Mouse (Mus musculus): ENCODE measurements at regions not wholly inside any gene's neighbourhood (a gene's known extent, or its start where the extent isn't known, plus 50 kb on each side); places are given as distances from the start of the nearest gene placed in this dataset.

DNA sequence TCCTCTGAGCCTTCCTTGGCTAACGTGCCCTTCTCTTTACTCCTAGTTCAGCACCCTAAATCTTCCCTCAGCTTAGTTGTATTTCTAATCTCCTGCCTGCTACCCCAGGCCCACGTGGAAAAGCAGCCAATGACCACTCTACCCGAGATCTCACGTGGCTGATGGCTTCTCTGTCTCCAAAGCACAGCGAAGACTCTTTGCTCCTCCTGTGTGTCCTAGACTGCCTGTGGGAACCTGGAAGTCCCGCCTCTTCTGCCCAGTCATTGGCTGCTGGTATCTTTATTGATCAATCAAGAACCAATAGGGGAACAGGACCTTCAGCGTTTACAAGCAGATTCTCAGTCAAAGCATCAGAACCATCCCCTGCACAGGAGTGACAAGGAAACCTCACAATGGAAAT, 54.8 kb downstream of the Gm19935 start:
- intact Hi-C loops (cut with DNase I), result no loop called here
- no peak for DNase-seq (ENCODE audit: low spot score)

DNA sequence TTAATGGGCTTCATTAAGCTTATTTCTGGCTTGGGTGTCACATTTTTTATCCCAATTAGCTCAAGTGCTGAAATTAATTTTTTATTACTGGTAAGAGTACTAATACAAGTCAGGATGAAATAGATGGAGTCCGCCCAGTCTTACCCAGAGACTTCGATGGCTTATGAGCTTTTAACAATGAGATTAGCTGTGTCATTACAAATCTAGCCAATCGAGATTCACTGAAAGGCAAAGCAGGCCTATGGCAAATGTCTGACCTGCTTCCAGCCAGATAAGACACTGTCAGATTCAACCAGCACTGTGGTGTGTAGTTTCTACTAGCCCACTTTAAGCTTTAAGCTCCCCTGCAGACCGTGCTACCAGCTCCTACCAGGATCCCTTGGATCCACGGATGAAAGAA, 55.2 kb downstream of the Gm19935 start:
- intact Hi-C loops (cut with DNase I), result no loop called here
- no peak for DNase-seq (ENCODE audit: low spot score)

DNA sequence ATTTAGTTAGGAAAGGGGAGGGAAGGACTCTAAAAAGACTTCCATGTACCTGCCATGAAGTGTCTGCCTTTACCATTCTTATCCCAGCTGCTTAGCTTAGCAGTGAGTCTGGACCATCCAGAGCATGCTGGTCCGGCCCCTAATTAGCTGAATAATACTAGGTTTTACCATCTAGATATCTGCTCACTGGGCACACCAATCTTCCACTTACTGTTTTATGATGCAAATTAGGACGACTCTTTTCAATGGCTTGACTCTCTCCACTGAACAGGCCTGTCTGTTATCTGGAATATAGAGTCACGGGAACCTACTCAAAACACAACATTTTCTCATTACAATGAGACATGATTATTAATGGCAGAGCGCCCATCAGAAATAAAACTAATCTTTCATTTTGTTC, 55.7 kb downstream of the Gm19935 start:
- no peak for DNase-seq (ENCODE audit: low spot score)
- intact Hi-C loops (cut with DNase I), result no loop called here

DNA sequence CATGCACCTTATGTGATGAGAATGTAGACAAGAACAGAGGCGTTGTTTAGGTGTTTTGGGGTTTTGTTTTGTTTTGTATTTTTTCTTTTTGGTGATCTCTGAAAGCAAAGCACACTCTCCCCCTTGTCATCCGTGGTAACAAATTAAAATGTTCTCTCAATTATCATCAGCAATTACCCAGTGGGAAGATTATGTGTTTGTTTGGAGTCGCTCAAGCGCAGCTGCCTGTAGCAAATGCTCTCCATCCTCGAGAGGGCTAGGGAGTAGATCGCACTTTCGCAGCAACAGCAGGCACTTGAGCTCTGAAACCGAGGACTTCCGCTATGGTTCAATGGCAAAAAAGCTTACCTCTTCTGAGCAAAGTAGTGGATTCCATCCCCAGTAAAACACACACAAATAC, 57.7 kb downstream of the Gm19935 start:
- intact Hi-C loops (cut with DNase I), result no loop called here
- DNase-seq (ENCODE audit: low spot score), result no peak

DNA sequence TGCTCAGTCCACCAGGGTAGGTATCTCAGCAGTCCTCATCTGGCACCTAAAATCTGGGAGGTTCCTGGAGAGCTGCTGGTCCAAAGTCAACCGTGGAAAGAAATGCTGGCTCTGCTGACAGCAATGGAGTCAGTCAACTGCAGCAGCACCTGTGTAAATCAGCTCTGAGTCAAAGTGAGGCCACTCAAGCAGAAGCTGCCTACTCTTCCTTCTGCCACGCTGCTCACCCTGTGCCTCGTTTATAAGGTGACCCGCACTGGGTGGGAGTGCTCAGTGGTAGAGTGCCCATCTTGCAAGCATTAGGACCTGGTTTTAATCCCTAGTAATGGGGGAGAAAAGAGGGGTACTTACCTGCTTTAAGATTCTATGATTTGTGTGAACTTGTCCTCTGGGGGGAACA, 62.2 kb downstream of the Gm19935 start:
- intact Hi-C loops (cut with DNase I), result no loop called here

DNA sequence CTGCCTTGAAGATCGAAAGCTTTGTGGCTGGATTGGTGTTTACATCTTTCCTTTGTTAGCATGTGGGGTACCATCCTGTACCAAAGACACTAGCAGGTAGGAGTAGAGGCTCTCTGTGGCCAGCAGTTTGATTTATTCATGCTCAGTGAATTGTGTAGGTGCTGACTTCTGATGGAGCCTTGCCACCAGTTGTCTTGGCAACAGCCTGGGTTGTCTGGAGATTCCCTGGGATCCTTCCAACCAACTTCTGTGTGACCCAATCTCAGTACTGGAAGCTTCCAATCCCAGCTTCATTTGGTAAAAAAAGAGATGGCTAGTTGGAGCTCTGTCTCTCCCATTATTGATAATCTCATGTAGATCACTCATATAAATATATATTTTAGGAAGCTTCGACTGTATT, 73.6 kb downstream of the Gm19935 start:
- DNase-seq (ENCODE audit: low spot score), result no peak
- intact Hi-C loops (cut with DNase I), result no loop called here

More for the DNA sequence above, 62.2 kb downstream of the Gm19935 start:
- DNase-seq (ENCODE audit: low spot score), result no peak

DNA sequence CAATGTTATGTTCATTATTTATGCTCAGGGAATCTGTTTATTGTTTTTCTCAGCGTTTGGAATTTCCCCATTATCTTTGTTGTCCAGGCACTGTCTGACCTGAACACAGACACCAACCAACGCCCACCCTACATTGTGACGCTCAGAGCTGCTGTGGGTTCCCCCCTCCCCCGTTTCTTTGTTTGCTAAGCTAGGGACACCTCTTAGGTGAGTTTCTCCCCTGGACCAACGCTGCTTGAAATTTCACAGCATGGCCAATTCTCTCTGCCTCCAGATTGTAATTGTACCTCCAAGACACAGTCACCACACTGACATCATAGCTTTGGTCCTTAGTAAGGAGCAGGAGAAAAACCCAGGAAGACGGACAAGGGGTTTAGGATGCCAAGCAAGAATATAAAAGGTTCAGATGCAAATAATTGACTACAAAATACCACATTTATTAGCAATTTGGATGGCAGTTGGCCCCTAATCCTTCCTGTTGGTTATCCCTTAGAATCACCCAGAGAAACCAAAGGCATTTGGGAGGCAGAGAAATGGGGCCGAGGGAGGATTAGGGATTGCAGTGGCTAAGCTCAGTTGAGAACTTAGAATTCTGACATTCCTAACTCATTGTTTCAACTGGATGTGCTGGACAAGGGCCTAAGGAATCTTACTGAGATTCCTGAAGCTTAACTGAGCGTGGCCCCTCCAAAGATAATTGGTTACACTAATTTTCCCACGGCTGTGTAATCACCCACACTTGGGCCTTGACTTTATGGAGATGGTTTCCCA, 76.0 kb downstream of the Gm19935 start:
- no peak for DNase-seq (ENCODE audit: low spot score)
- intact Hi-C loops (cut with DNase I), result no loop called here

DNA sequence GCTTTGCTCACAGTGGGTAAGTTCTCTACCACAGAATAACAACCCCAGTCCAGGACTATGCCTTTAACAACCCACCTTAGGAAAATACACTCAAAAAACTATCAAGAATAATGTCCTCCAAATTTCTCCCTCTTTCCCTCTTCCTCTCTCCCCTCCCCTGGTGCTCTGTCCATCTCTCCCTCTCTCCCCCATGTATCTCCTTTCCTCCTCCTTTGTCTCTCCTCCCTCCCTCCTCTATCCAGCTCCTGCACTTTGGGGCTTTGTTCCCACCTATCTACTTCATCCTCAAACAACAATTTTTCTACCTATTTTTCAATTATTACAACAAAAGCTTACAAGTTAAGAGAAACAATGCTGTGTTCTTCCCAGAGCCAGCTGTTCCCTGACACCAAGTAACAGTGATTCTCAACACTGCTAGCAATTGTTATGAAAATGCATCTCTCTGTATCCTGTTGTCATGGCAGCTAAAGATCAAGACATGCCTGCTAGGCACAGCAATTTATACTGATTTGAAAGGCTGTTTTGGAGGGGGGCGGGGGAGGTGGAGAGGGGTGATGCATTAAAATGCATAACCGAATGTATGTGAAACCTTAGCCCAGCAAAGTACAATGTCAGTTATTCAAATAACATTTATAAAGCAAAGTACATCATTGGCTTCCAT, 76.8 kb downstream of the Gm19935 start:
- intact Hi-C loops (cut with DNase I), result no loop called here
- DNase-seq (ENCODE audit: low spot score), result no peak

DNA sequence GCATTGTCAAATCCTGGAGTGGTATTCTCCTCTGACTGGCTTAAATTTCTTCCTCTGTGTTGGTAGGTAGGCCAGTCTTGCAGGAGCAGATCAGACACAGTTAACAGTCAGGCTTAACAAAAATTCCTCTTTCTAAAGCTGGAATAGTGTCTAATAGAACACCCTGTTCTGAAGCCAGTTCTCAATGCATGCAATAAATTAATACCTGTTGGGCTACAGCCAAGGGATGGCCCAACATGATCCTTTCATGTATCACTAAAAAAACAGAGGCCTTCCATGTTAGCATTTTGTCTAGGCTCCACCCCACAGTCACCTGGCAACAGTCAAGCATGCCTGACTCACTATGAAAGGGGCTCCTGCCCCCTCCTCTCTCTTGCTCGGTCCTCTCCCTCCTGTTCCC, 89.2 kb downstream of the Gm19935 start:
- DNase-seq (ENCODE audit: low spot score), result no peak
- intact Hi-C loops (cut with DNase I), result no loop called here

DNA sequence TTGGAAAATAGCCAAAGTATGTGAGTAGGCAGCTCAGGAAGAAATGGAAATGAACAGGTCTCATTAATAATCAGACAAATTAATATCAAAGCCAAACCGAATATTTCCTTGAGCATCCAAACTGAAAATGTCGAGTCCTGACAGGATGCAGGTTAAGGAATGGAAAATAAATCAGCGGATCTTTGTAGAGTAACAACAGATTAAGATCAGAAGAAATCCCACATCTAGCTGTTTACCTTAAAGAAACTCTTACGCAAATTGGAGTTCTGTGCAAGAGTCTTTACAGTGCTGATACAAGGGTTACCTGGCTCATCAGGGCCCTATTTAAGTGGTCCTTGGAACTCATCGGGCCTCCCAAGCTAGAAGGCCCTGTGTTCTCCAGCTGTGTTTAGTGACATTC, 92.0 kb downstream of the Gm19935 start:
- intact Hi-C loops (cut with DNase I), result no loop called here
- DNase-seq (ENCODE audit: low spot score), result no peak

DNA sequence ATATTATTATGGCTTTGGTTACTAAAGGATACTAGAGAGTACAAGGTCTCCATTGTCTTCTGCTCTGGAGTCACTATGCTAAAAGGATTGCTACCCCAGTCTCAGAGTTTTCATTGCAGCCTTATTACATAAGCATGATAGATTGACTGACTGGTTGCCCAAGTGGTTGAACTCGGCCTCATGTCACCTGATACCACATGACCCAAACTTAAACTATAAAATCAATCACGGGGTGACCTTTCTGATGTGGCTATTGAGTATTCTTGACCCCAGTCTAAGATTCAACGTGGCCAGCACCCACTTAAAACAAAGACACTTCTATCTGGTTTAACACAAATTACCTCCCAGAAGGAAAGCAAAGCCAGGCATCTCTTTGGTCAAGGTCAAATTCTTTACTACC, 100.8 kb downstream of the Gm19935 start:
- intact Hi-C loops (cut with DNase I), result no loop called here
- DNase-seq (ENCODE audit: low spot score), result no peak

DNA sequence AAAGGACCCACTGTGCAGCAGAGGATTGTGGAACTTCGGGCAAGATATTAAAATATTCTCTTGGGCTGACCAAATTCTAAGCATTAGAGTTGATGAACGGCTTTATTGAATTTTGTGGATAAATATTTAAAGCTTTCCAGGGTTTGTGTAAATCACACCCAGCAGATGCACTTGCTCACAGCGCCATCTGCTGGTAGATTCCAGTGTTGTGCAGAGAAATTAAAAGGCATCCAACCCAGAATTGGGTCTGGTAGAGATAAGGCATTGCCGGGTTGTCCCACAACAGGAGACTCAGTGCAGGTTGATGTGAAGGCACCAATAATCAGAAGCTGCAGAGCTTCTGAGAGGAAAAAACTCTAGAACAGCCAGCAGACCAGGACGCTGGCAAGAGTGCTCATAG, 108.7 kb downstream of the Gm19935 start:
- intact Hi-C loops (cut with DNase I), result loop anchor here (1.0 to 5.0 kb wide), 3 partner anchors 84 to 858 kb away; no protein-coding TSS in a partner anchor
- DNase-seq (ENCODE audit: low spot score), result no peak

DNA sequence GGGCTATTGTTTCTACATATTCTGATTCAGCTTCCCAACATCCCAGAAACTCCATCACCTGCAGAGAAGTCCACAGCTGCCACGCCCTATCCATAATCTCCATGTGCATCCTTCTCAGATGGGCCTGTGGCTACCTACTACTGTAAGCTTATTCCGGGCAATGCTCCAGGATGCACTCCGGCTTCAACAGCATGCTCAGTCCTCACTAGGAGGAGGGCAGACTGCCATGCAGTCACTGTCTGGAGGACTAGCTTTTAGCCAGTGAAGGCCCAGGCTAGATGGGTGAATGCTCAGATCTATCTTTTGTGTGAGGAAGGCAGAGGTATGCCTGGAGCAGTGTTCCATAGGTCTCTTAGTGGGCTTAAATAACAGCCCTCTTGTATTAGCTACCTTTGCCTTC, 124.7 kb downstream of the Gm19935 start:
- no peak for DNase-seq (ENCODE audit: low spot score)
- intact Hi-C loops (cut with DNase I), result no loop called here

DNA sequence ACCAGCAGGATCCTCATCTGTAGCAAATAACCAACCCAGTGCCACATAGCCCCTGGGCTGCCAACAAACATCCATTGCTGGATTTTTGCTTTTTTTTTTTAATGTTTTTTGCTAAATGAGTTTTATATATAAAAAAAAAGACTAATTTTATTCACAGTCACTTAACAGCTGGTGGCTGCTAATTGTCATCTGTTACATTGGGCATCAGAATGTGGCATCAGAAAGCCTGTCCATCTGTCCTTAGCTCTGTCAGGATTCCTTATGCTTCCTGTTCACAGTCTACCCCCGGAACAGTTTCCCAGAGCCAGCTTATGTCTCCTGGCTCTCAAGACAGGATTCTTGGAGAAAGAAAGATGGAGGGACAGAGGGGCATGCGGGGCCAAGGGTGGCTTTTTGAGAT, 132.1 kb downstream of the Gm19935 start:
- intact Hi-C loops (cut with DNase I), result no loop called here
- no peak for DNase-seq (ENCODE audit: low spot score)

DNA sequence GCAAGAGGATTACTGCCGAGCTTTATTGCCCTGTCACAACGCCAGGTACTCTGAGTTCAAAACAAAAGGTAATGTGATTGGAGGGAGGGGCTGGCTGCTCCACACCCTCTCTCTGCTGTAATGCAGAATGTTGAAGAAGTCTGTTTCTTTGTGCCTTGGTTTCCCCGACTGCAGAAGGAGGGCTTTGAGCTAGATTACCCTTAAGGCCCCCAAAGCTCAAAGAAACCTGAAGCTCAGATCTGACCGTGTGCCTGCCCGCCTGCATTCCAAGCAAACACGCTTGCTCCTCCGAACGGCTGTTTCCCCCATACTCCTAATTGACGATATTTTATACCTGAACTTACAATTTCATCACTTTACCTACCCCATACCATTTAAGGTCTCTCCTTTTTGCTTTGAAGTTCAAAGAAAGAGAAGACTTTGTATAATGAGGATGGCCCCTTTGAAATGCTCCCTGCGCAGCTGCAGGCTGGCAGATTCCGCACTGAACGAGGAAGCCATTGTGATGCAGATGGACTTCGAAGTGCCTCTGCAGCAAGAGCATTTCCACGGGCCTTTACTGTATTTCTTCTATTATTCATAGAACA, 146.6 kb downstream of the Gm19935 start:
- intact Hi-C loops (cut with DNase I), result no loop called here
- no peak for DNase-seq (ENCODE audit: low spot score)

DNA sequence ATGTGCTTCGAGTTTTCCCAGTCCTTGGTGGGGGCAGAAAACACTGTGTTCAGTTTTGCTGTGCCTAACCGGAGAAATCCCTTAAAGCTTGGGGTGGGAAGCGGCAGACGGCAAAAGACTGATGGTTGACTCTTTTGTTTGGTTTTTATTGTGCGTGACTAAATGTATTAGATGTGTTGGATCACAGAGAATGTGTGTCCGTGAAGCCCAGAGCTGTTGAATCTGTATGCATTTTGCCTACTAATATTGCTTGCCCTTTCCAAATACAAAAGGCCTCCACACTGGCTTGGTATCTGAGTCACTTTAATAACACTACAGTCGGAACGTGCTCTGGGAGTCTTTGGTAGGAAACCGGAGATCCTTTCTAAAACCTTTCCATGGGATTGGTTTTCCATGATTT, 147.8 kb downstream of the Gm19935 start:
- intact Hi-C loops (cut with DNase I), result no loop called here
- no peak for DNase-seq (ENCODE audit: low spot score)

DNA sequence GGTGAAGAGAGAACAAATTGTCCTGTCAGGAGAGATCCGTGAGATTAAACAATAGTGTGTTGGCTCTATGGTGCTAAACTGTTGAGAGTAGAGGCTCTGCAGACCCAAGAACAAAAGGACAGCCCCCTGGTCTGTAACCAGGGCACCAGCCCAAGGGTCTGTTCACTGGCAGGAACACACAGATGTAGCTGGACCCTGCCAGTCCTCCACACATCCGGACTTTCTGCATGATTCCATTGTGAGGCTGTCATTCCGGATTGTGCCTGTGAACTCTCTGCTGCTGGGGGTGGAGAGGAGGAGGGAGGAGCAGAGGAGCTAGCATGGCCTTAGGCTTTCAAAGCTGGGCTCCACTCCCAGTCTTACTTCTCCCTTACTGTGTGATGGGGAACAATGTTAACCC, 158.1 kb downstream of the Gm19935 start:
- intact Hi-C loops (cut with DNase I), result no loop called here
- no peak for DNase-seq (ENCODE audit: low spot score)

DNA sequence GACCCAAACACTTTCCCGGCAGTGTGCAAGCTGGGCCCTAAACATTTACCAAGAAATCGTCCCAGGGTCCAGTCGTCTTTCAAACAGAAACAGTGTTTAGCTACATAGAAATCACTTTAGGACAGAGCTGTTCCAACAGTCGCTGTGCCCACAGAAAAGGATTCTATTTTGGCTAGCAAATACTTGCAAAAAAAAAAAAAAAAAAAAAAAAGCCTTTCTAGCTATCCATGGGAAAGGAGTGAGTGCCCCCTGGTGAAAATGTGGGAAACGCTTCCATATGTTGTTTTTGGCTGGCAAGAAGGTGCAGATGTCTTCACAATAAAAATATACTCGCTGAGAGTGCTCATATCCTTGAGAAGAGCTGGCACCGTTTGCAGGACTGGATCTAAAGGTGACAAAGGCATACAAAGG, 159.5 kb downstream of the Gm19935 start:
- intact Hi-C loops (cut with DNase I), result loop anchor here (2.0 kb wide), 2 partner anchors 657 to 807 kb away; no protein-coding TSS in a partner anchor
- DNase-seq (ENCODE audit: low spot score), result no peak

DNA sequence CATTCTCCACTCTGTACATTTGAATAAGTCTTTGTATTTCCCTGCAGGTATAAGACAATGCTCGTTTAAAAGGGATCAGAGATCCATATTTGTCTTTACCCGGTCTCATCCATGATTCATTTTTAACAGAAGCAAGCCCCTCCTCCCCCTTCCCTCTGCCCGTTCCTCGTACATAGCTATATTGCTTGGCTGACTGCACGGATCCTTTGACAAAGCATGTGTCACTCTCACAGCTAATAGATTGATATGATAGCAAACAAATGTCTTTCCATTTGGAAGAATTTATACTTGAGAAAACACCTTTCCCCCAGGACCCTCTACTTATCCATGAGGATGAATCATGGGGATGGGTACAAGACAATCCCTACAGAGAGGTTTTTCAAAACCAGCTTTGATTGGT, 160.1 kb downstream of the Gm19935 start:
- intact Hi-C loops (cut with DNase I), result loop anchor here (2.0 kb wide), 2 partner anchors 656 to 806 kb away; no protein-coding TSS in a partner anchor
- no peak for DNase-seq (ENCODE audit: low spot score)

DNA sequence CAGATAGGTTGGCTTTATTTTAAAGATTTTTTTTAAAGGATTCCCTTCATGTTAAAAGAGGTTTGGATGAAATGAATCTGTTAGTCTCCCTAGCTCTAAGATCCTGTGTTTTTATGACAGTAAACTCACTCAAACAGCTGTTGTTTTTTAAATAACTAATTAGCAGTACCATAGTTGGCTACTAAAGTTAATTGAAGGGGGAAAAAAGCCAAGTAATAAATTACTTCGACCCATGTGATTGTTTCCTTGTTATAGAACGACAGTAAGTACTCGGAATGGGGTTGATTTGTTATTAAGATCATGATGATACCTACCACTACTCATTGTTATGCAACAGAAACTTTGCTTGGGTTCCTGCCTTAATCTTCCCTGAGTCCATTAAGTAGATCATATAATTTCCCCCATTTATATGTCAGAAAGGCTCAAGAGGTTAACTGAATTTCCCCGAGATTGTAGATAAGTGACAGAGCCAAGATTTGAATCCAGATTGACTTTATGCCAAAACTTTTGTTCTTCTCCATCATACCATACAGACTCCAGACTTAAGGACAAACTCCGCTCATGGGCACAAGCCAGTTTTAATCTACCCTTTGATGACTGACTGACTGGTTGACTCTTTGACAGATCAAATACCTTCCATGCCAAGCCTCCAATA, 160.6 kb downstream of the Gm19935 start:
- intact Hi-C loops (cut with DNase I), result loop anchor here (2.0 kb wide), 2 partner anchors 656 to 806 kb away; no protein-coding TSS in a partner anchor
- DNase-seq (ENCODE audit: low spot score), result no peak

DNA sequence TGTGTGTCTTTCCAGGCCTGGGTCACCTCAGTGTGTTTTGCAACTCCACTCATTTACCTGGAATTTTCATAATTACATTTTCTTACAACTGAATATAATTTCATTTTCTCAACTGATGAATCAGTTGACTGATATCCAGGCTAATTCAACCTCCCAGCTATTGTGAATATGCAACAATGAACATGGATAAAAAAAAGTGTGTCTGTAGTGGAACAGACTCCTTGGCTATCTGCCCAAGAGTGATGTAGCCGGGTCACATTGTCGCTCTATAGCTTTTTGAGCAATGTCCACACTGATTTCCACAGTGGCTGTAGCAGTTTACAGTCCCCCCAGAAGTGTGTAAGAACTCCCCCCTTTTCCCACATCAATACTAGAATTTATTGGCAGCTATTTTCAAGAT, 162.4 kb downstream of the Gm19935 start:
- intact Hi-C loops (cut with DNase I), result no loop called here

More for the DNA sequence above, 162.4 kb downstream of the Gm19935 start:
- no peak for DNase-seq (ENCODE audit: low spot score)
